Mouse (Mus musculus) limb, embryonic 11.5 days (tissue): ENCODE measurements around the gene Gemin4. TPM values are rescaled to one million over a fixed set of nuclear protein-coding genes. Genes with fewer than 3 reads are reported as not detected.
A peak's percentile ranks its signal among the peaks of the same experiment; 100 is the strongest.
"Not testable (repeated sequence)": the region's sequence is repeated elsewhere in the genome, so short reads cannot be mapped to it uniquely, and the experiment has no call there.

Experiments
- ATAC-seq: fragments of 200-750 bp; cut with Nextera tagmentation; 2 replicates; pipeline ENCODE4 v1.8.0; 2017; ENCODE audit warnings: low read depth; ENCODE audit not compliant: insufficient number of reproducible peaks, low FRiP score, low TSS enrichment
- DNase-seq: peaks from one replicate; pipeline ENCODE4 v3.0.0-alpha.2; 2015; ENCODE audit warnings: low spot score
- H3K27ac ChIP-seq: fragments of 300-500 bp; sonication (generic); replicated peaks from 2 replicates; pipeline ENCODE4 v1.5.1; 2014; ENCODE audit warnings: low read depth, mild to moderate bottlenecking, low read length
- H3K27me3 ChIP-seq: fragments of 300-500 bp; sonication (generic); 2 replicates; pipeline ENCODE4 v1.6.1; 2014; ENCODE audit warnings: mild to moderate bottlenecking, low read length, mixed read lengths; ENCODE audit not compliant: control insufficient read depth, insufficient read depth
- H3K36me3 ChIP-seq: fragments of 300-500 bp; sonication (generic); 2 replicates; pipeline ENCODE4 v1.6.1; 2014; ENCODE audit warnings: mild to moderate bottlenecking, low read length, moderate library complexity, mixed read lengths; ENCODE audit not compliant: control insufficient read depth, insufficient read depth
- H3K4me1 ChIP-seq: fragments of 300-500 bp; sonication (generic); 2 replicates; pipeline ENCODE4 v1.6.1; 2014; ENCODE audit warnings: low read length, mixed read lengths; ENCODE audit not compliant: control insufficient read depth, insufficient read depth
- H3K4me2 ChIP-seq: fragments of 300-500 bp; sonication (generic); 2 replicates; pipeline ENCODE4 v1.6.1; 2014; ENCODE audit warnings: low read depth, mild to moderate bottlenecking, moderate library complexity; ENCODE audit not compliant: severe bottlenecking
- H3K4me3 ChIP-seq: fragments of 300-500 bp; sonication (generic); 2 replicates; pipeline ENCODE4 v1.5.1; 2014; ENCODE audit warnings: low read depth, low read length
- H3K9ac ChIP-seq: fragments of 300-500 bp; sonication (generic); 2 replicates; pipeline ENCODE4 v1.6.1; 2014; ENCODE audit warnings: mild to moderate bottlenecking, low read length
- H3K9me3 ChIP-seq: fragments of 300-500 bp; sonication (generic); 2 replicates; pipeline ENCODE4 v1.6.1; 2016; ENCODE audit warnings: low read length; ENCODE audit not compliant: control insufficient read depth
- WGBS: fragments of 180-500 bp; shearing (Covaris S2); extraction: QIAGEN DNeasy Blood & Tissue Kit; methylation state at CpG from one replicate; pipeline ENCODE4 v1.1.7; 2014; 5-methylcytosine and 5-hydroxymethylcytosine counted together
- polyA plus RNA-seq: library from polyadenylated mRNA; unstranded; fragments of >200 nt; fragmentation: Nextera tagmentation; extraction: Ambion mirVana; gene quantifications from 2 replicates; pipeline ENCODE4 v1.2.1, GENCODE M21; 2014

The Gemin4 gene
- polyA plus RNA-seq, 1 experiment from 2014 or later = 55.4 TPM

DNA sequence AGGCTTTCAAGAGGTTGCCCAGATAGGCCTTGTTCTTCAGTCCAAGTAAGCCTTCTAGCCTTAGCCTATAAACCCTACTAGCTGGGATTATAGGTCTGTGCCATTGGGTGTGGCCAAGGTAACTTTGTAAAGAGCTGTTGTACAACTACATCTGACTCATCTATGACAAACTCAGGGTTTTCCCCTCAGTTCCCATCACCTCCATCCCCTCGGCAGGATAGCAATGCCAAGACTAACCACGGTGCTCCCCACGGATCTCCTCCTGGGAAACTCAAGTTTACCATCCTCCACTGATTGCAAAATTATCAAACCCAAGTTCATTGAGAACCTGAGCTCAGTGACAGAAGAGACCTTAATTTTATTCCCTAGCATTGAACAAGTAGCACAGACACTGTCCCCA is 18.7 kb upstream of the Gemin4 start:
- WGBS = 92% methylated on average over 3 of the region's 3 CpGs

DNA sequence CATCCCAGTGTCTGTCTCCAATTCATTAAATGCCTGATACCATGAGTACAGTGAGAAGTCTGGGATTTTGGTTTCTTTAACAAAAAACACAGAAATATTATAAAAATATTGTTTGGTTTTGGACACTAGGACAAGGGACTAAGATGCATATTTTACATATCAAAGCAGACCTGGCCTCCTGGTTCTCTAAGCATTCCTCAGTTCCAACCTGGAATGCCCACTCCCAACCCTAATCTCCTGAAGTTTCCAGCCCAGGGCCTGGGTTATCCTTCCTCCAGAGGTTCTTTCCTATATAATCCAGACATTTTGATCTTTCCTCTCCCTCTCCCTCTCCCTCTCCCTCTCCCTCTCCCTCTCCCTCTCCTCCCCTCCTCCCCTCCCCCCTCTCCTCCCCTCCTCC is 7.6 kb upstream of the Gemin4 start:
- Histone ChIP-seq H3K9me3 (no peaks in the 10 kb centered on the region), H3K27ac (no peak overlapping the region), H3K4me2 (no peak overlapping the region), H3K4me1 (no peaks in the 10 kb centered on the region), H3K27me3 (no peaks in the 10 kb centered on the region), H3K4me3 (no peak overlapping the region), H3K36me3 (no peaks in the 10 kb centered on the region; the same call in 1 of the 2 replicates), H3K9ac (no peak overlapping the region)
- ATAC-seq (no peak), DNase-seq (no peak)

More for the DNA sequence above, 18.7 kb upstream of the Gemin4 start:
- no peak for DNase-seq
- peaks cover 4% of the 10 kb centered on the region; the same call in 1 of the 2 replicates for H3K36me3 ChIP-seq
- H3K27me3 ChIP-seq = no peaks in the 10 kb centered on the region
- no peaks in the 10 kb centered on the region for H3K9me3 ChIP-seq
- no peak for ATAC-seq
- H3K27ac ChIP-seq = no peak overlapping the region
- H3K4me1 ChIP-seq = no peaks in the 10 kb centered on the region
- no peak overlapping the region for H3K4me2 ChIP-seq
- H3K9ac ChIP-seq = no peak overlapping the region
- no peak overlapping the region for H3K4me3 ChIP-seq

- H3K9me3 ChIP-seq = no peaks in the 10 kb centered on the region
- no peak overlapping the region for H3K4me2 ChIP-seq
- H3K4me3 ChIP-seq = no peak overlapping the region
- WGBS = 94% methylated on average over 5 of the region's 5 CpGs
- H3K9ac ChIP-seq = no peak overlapping the region
- no peak for DNase-seq
- ATAC-seq = no peak
- no peak overlapping the region for H3K27ac ChIP-seq
- no peaks in the 10 kb centered on the region for H3K27me3 ChIP-seq
- no peaks in the 10 kb centered on the region; the same call in 1 of the 2 replicates for H3K36me3 ChIP-seq
- no peaks in the 10 kb centered on the region for H3K4me1 ChIP-seq
Measured at GRCm38 (mm10) chr11:76224631-76225030, 7.2 kb upstream of the Gemin4 start.

- Histone ChIP-seq H3K36me3 (peaks cover 15% of the 10 kb centered on the region; the same call in 1 of the 2 replicates), H3K9me3 (no peaks in the 10 kb centered on the region), H3K4me2 (peak overlapping the region; percentile 55), H3K27me3 (no peaks in the 10 kb centered on the region), H3K9ac (peak overlapping the region; percentile 91), H3K4me3 (peak overlapping the region; percentile 67), H3K27ac (peak overlapping the region; percentile 49), H3K4me1 (peaks cover 3% of the 10 kb centered on the region; the same call in 1 of the 2 replicates)
- DNase-seq (no peak), ATAC-seq (no peak)
- 6% methylated on average over 33 of the region's 33 CpGs for WGBS
Measured at GRCm38 (mm10) chr11:76216681-76217389, 629 bp downstream of the Gemin4 start.

- 91% methylated on average over 5 of the region's 5 CpGs for WGBS
Measured at GRCm38 (mm10) chr11:76216049-76216540, 1.4 kb downstream of the Gemin4 start.

GRCm38 (mm10) chr11:76215011-76215410 is 2.5 kb downstream of the Gemin4 start:
- Histone ChIP-seq H3K27ac (no peak overlapping the region), H3K4me2 (no peak overlapping the region), H3K27me3 (no peaks in the 10 kb centered on the region), H3K36me3 (peaks cover 15% of the 10 kb centered on the region; the same call in 1 of the 2 replicates), H3K4me1 (peaks cover 3% of the 10 kb centered on the region; the same call in 1 of the 2 replicates), H3K4me3 (no peak overlapping the region), H3K9ac (no peak overlapping the region), H3K9me3 (no peaks in the 10 kb centered on the region)
- 96% methylated on average over 2 of the region's 2 CpGs for WGBS
- ATAC-seq = no peak
- DNase-seq = no peak

More at GRCm38 (mm10) chr11:76216049-76216540, 1.4 kb downstream of the Gemin4 start:
- peak overlapping the region; percentile 67; the same call in 1 of the 2 replicates for H3K4me3 ChIP-seq
- peak overlapping the region; percentile 91; the same call in 1 of the 2 replicates for H3K9ac ChIP-seq
- no peaks in the 10 kb centered on the region for H3K9me3 ChIP-seq
- H3K36me3 ChIP-seq = peaks cover 15% of the 10 kb centered on the region; the same call in 1 of the 2 replicates
- DNase-seq (no peak), ATAC-seq (no peak)
- H3K27ac ChIP-seq = no peak overlapping the region
- H3K4me1 ChIP-seq = peaks cover 3% of the 10 kb centered on the region; the same call in 1 of the 2 replicates
- 0 out of 2 replicates have a peak overlapping the region, but pooled peaks have one; percentile 55 for H3K4me2 ChIP-seq
- H3K27me3 ChIP-seq = no peaks in the 10 kb centered on the region

- whole genome bisulfite sequencing = 93% methylated on average over 5 of the region's 5 CpGs
- Histone ChIP-seq H3K9me3 (no peaks in the 10 kb centered on the region), H3K36me3 (peaks cover 15% of the 10 kb centered on the region; the same call in 1 of the 2 replicates), H3K4me3 (no peak overlapping the region), H3K4me2 (no peak overlapping the region), H3K9ac (no peak overlapping the region), H3K4me1 (peaks cover 3% of the 10 kb centered on the region; the same call in 1 of the 2 replicates), H3K27me3 (no peaks in the 10 kb centered on the region), H3K27ac (no peak overlapping the region)
- DNase-seq = no peak
- no peak for ATAC-seq
Measured at GRCm38 (mm10) chr11:76213841-76214240, 3.6 kb downstream of the Gemin4 start.

DNA sequence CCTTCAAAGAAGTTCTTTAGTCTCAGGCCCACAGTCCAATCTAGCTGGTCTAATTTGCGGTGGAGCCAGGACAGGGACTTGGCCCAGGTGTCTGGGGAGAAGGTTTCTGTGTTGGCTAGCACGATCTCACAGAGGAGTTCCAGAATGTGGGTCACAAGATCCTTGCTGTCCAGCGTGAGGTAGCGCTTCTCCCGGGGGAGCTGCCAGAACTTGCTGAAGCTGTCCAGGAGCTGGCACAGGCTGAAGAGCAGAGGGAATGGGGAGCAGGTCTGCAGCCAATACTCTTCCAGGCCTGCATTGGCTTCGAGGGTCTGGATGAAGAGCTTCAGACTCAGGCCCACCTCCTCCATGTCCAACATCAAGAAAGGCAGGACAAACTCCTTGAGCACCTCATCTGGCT is 5.9 kb downstream of the Gemin4 start:
- not testable (repeated sequence) for H3K4me3 ChIP-seq, H3K27me3 ChIP-seq, H3K4me2 ChIP-seq, ATAC-seq, H3K9ac ChIP-seq, DNase-seq, H3K4me1 ChIP-seq, H3K9me3 ChIP-seq, H3K27ac ChIP-seq
- H3K36me3 ChIP-seq = peaks cover 17% of the 10 kb centered on the region; the same call in 1 of the 2 replicates
- WGBS = 90% methylated on average over 3 of the region's 6 CpGs
